Comparison of ENCODE assay signal across 26 mouse cellular contexts in the genomic region with DNA sequence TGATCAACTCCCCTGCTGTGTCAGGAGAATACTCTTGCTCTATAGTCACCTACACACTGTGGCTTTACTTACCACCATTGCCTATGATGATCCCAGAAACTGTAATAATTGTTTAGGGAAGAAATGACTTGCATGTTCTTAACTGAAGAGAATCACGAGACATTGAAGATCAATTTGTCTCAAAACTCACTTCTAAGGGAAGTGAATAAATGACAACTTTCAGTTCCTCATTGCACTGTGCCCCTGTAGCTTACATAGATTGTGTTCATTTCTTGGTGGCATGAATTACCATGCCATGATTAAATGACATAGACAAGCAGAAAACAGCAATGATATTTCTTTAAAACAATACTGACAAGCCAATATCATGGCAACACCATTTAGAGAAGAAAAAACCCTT.
"Had no signal": no experiment of that assay in that cellular context is flagged by ENCODE, and none has a peak within 500 bp of the region (broad histone marks: within the 10 kb centered on the region; RNA-seq: fewer than 3 reads in every experiment).

No protein-coding gene starts in this region.

- H3K4me2 ChIP-seq: heart, embryonic 12.5 days; hindbrain, embryonic 12.5 days; hindbrain, embryonic 14.5 days; intestine, embryonic 15.5 days; limb, embryonic 12.5 days; liver, embryonic 13.5 days; liver, embryonic 15.5 days had no signal

- H3K36me3 ChIP-seq: heart, embryonic 10.5 days; heart, embryonic 12.5 days; hindbrain, embryonic 10.5 days; hindbrain, embryonic 12.5 days; intestine, embryonic 15.5 days; limb, embryonic 10.5 days; limb, embryonic 12.5 days; liver, embryonic 13.5 days; liver, embryonic 15.5 days had no signal

- DNase-seq: gastrocnemius, postnatal 14 days; gastrocnemius, postnatal 36 days; heart, adult 18-20 months; heart, postnatal 10 days; heart, postnatal 4 days; kidney, adult 18-20 months; kidney, adult 8-10 months; kidney, postnatal 25 days; kidney, postnatal 4 days; liver; liver, embryonic 13.5 days had no signal

- H3K9ac ChIP-seq: heart, embryonic 12.5 days; hindbrain, embryonic 12.5 days; hindbrain, embryonic 14.5 days; intestine, embryonic 15.5 days; limb, embryonic 12.5 days; liver, embryonic 13.5 days; liver, embryonic 15.5 days had no signal

- H3K27ac ChIP-seq: heart, embryonic 10.5 days; hindbrain, embryonic 10.5 days; hindbrain, embryonic 12.5 days; hindbrain, embryonic 14.5 days; intestine, embryonic 15.5 days; kidney, postnatal 0 days; layer of hippocampus, adult 2 months; left cerebral cortex, adult 2 months; limb, embryonic 10.5 days; limb, embryonic 12.5 days; liver, embryonic 13.5 days; liver, embryonic 15.5 days had no signal

- H3K4me3 ChIP-seq: heart, embryonic 10.5 days; heart, embryonic 12.5 days; hindbrain, embryonic 10.5 days; hindbrain, embryonic 12.5 days; intestine, embryonic 15.5 days; layer of hippocampus, adult 2 months; left cerebral cortex, adult 2 months; limb, embryonic 10.5 days; limb, embryonic 12.5 days; liver, embryonic 13.5 days; liver, embryonic 15.5 days had no signal

- ATAC-seq: hindbrain, embryonic 16.5 days; inflammation-experienced regulatory T-cells, adult 6 months; intestine, embryonic 15.5 days; intestine, postnatal 0 days had no signal

- H3K27me3 ChIP-seq: heart, embryonic 12.5 days; hindbrain, embryonic 12.5 days; intestine, embryonic 15.5 days; limb, embryonic 12.5 days; liver, embryonic 13.5 days; liver, embryonic 15.5 days had no signal

- H3K9me3 ChIP-seq: heart, embryonic 10.5 days; heart, embryonic 12.5 days; hindbrain, embryonic 10.5 days; hindbrain, embryonic 12.5 days; intestine, embryonic 15.5 days; limb, embryonic 10.5 days; limb, embryonic 12.5 days; liver, embryonic 13.5 days; liver, embryonic 15.5 days had no signal

- H3K4me1 ChIP-seq: heart, embryonic 10.5 days; heart, embryonic 12.5 days; hindbrain, embryonic 10.5 days; hindbrain, embryonic 12.5 days; intestine, embryonic 15.5 days; limb, embryonic 10.5 days; limb, embryonic 12.5 days; liver, embryonic 13.5 days; liver, embryonic 15.5 days had no signal
